Mouse (Mus musculus) bone marrow macrophage, adult 2 months (primary cell): ENCODE measurements around the gene Ppm1n.

Experiments used
- CTCF ChIP-seq: IDR thresholded peaks from 2 replicates; pipeline ENCODE4 v1.5.1; 2012; ENCODE audit warnings: low read depth, mild to moderate bottlenecking, low read length, moderate library complexity
- POLR2A ChIP-seq: IDR thresholded peaks from 2 replicates; pipeline ENCODE4 v1.6.1; 2012; ENCODE audit warnings: mild to moderate bottlenecking, low read depth, low read length, borderline replicate concordance

GRCm38 (mm10) chr7:19270509-19271237, 9.2 kb downstream of the Ppm1n start:
- TF ChIP-seq POLR2A (no peak), CTCF (no peak)
